Mouse (Mus musculus) embryonic fibroblast, embryonic 13.5 days (primary cell): Measurements from ENCODE around the gene Aph1c.
"Not testable (repeated sequence)": the region's sequence is repeated elsewhere in the genome, so short reads cannot be mapped to it uniquely, and the experiment has no call there.

ENCODE experiments used
- CTCF ChIP-seq: IDR thresholded peaks from 2 replicates; pipeline ENCODE4 v1.5.1; 2011; ENCODE audit warnings: mild to moderate bottlenecking, control low read depth, low read length, moderate library complexity, borderline replicate concordance; ENCODE audit not compliant: insufficient read depth
- POLR2A ChIP-seq: IDR thresholded peaks from 2 replicates; pipeline ENCODE4 v1.6.1; 2011; ENCODE audit warnings: low read depth, mild to moderate bottlenecking, control low read depth, low read length, moderate library complexity

DNA sequence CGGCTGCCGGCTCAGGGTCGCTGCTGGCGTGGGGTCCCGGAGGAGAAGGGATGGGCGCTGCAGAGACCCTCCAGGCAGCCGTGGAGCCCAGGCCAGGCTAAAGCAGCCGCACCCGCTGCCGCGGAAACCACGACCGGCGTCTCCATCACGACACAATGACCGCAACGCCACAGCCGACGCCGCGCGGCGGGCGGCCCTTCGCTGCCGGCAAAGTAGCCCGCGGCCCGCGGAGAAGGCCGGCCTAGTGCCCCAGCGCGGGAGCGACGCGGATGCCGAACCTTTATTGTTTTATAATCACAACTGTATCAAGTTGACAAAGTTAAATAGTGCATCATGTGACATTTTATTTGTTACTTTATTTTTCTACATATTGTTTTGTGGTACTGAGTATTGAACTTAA is 28.6 kb downstream of the Aph1c start:
- not testable (repeated sequence) for TF ChIP-seq POLR2A, CTCF
